Mouse (Mus musculus): ENCODE results near the gene Cutc. TPM values are rescaled to one million over a fixed set of nuclear protein-coding genes. Genes with fewer than 3 reads are reported as not detected.
A peak's percentile ranks its signal among the peaks of the same experiment; 100 is the strongest.

Gene Cutc
- polyA plus RNA-seq, 1 experiment from 2014 or later, result 24.8 TPM

DNA sequence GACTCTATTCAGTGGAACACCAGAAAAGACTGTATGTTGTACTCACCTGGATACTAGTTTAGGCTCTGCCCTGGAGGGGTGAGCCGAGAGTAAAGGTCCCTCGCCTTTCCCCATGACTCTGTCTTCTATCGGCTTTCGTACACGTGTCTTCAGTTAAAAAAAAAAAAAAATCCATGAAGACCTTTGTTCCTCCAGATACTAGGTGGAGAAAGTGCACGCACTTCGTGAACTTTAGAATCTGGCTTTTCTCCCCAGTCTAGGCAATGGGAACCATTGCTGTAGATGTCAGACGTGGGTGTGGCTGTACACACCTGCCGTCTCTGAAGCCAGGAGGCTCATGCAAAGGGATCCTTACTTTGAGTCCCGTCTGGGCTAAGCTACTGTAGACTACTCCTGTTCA, 60.5 kb downstream of the Cutc start:
- H3K4me2 ChIP-seq (replicated peaks), result no peak overlapping the region
- peaks cover 12% of the 10 kb centered on the region for H3K4me1 ChIP-seq (replicated peaks)
- 0 out of 2 replicates have a peak overlapping the region, but pooled peaks have one; percentile 27 for H3K27ac ChIP-seq
- no peaks in the 10 kb centered on the region for H3K36me3 ChIP-seq
- 65% methylated on average over 10 of the region's 10 CpGs for WGBS
- no peak overlapping the region for H3K4me3 ChIP-seq (replicated peaks)
- peak; percentile 93 for ATAC-seq
- H3K9ac ChIP-seq, result no peak overlapping the region
- H3K9me3 ChIP-seq, result no peaks in the 10 kb centered on the region
- no peaks in the 10 kb centered on the region for H3K27me3 ChIP-seq (replicated peaks)

DNA sequence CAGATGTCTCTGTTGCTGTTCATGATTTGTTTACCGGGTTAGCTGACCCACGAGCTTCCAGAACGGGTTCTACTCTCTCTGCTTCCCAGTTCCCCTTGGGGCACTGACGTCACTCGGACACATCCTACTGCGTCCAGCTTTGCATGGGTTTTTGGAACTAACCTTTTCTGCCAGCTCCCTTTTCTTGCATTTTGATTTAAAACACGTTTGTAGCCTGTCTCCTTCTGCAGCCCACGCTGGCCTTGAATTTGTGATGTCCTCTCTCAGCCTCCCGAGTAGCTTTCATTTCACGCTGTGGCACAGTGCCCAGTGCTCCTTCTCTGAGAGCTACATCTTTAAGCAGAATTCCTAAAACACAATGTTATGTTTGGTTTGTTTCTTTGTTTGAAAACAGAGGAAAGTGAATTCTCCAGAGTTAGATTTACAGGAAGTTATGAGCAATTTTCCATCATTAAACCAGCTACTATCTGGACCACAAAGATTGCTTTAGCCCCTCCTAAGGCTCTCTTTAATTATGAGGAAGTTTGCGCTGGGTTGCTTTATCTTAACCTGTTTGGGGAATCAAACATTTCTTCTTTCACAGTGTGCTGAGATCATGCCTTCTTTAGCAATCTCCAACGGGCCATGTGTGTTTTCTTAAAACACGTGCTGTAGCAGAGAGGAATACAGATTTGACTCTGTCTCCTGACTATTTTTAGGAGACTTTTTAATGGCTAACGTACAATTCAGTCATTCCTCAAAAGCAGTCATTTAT, 63.0 kb downstream of the Cutc start:
- Histone ChIP-seq H3K36me3 (no peaks in the 10 kb centered on the region), H3K4me2 (replicated peaks) (peak overlapping the region; percentile 32; the same call in 1 of the 2 replicates), H3K27me3 (replicated peaks) (no peaks in the 10 kb centered on the region), H3K9ac (no peak overlapping the region), H3K4me3 (replicated peaks) (0 out of 2 replicates have a peak overlapping the region, but pooled peaks have one; percentile 6), H3K4me1 (replicated peaks) (peaks cover 7% of the 10 kb centered on the region), H3K9me3 (no peaks in the 10 kb centered on the region), H3K27ac (no peak overlapping the region; the same call in 1 of the 2 replicates)
- ATAC-seq, result no peak
- WGBS, result 45% methylated on average over 14 of the region's 14 CpGs

Other genes starting within 250 kb of the Cutc start
- 58.7 and 60.7 TPM in 2 replicates for gene Got1, start 228.4 kb upstream of the Cutc start, polyA plus RNA-seq (2015; fragmentation: Nextera tagmentation; extraction: Ambion mirVana)
- 80.9 and 88.1 TPM in 2 replicates for gene Nkx2-3, start 140.7 kb upstream of the Cutc start, polyA plus RNA-seq (2015; fragmentation: Nextera tagmentation; extraction: Ambion mirVana)
- 19.1 and 19.9 TPM in 2 replicates for gene Slc25a28, start 78.1 kb upstream of the Cutc start, polyA plus RNA-seq (2015; fragmentation: Nextera tagmentation; extraction: Ambion mirVana)
- 21.1 and 24.4 TPM in 2 replicates for gene Entpd7, start 63.3 kb upstream of the Cutc start, polyA plus RNA-seq (2015; fragmentation: Nextera tagmentation; extraction: Ambion mirVana)
- 12.2 and 14.2 TPM in 2 replicates for gene Cox15, start within 50 bp of the Cutc start, polyA plus RNA-seq (2015; fragmentation: Nextera tagmentation; extraction: Ambion mirVana)
- 16.7 and 24.3 TPM in 2 replicates for gene Abcc2, start 29.2 kb downstream of the Cutc start, polyA plus RNA-seq (2015; fragmentation: Nextera tagmentation; extraction: Ambion mirVana)
- 35.9 and 37.0 TPM in 2 replicates for gene Dnmbp, start 187.2 kb downstream of the Cutc start, polyA plus RNA-seq (2015; fragmentation: Nextera tagmentation; extraction: Ambion mirVana)
- 21.4 and 26.2 TPM in 2 replicates for gene Cpn1, start 233.6 kb downstream of the Cutc start, polyA plus RNA-seq (2015; fragmentation: Nextera tagmentation; extraction: Ambion mirVana)